Comparison of ENCODE assay signal across 22 mouse cellular contexts in genomic region chr17:29997726-29998125, GRCm38 (mm10). TPM values are rescaled to one million over a fixed set of nuclear protein-coding genes. Genes with fewer than 3 reads are reported as not detected.
DNase-seq lines count a peak whose midpoint lies in the region; ATAC-seq lines count a peak whose summit lies in the region.
"Had no signal": no experiment of that assay in that cellular context is flagged by ENCODE, and none has a peak within 500 bp of the region (broad histone marks: within the 10 kb centered on the region; RNA-seq: fewer than 3 reads in every experiment).

No protein-coding gene starts in this region.

- no peaks in the 10 kb centered on the region for H3K9me3 ChIP-seq in kidney, embryonic 14.5 days (ENCODE audit: control insufficient read depth, low read length)
- H3K9me3 ChIP-seq: embryonic facial prominence, embryonic 13.5 days; G1E; heart, embryonic 15.5 days; hindbrain, embryonic 13.5 days; kidney, embryonic 15.5 days had no signal

- 78% methylated on average over 7 of the region's 7 CpGs for WGBS in kidney, embryonic 14.5 days

- no peaks in the 10 kb centered on the region for H3K27me3 ChIP-seq in kidney, embryonic 14.5 days (ENCODE audit: control insufficient read depth, insufficient read depth, low read length)
- H3K27me3 ChIP-seq: embryonic facial prominence, embryonic 13.5 days; heart, embryonic 15.5 days; hindbrain, embryonic 13.5 days; kidney, embryonic 15.5 days had no signal

- peak; percentile 21 to 40 for DNase-seq in cerebellum, adult 18-20 months
- no peak for DNase-seq in cerebellum, adult 11 months
- DNase-seq in cerebellum, postnatal 10 days, result peak; percentile 42 to 52
- peak; percentile 12 for DNase-seq in gastrocnemius, postnatal 25 days
- no peak for DNase-seq in gastrocnemius, postnatal 10 days
- DNase-seq in right cerebral cortex, postnatal 36 days (ENCODE audit: low spot score in 2 of 2), result no peak
- DNase-seq: adrenal gland, postnatal 10 days; B cell, adult 2 months; heart, adult 2 months; heart, postnatal 14 days; kidney, adult 11 months had no signal

- no peaks in the 10 kb centered on the region for H3K36me3 ChIP-seq in kidney, embryonic 14.5 days (ENCODE audit: control insufficient read depth, insufficient read depth, low read length)
- H3K36me3 ChIP-seq: embryonic facial prominence, embryonic 13.5 days; G1E; heart, embryonic 15.5 days; hindbrain, embryonic 13.5 days; kidney, embryonic 15.5 days had no signal

- H3K4me2 ChIP-seq in kidney, embryonic 14.5 days (replicated peaks; ENCODE audit: low read depth, low read length), result no peak overlapping the region
- H3K4me2 ChIP-seq: embryonic facial prominence, embryonic 13.5 days; heart, embryonic 11.5 days; heart, embryonic 15.5 days; hindbrain, embryonic 13.5 days; kidney, embryonic 15.5 days had no signal

- no peak overlapping the region for H3K9ac ChIP-seq in kidney, embryonic 14.5 days (ENCODE audit: low read depth, low read length)
- H3K9ac ChIP-seq: embryonic facial prominence, embryonic 13.5 days; heart, embryonic 15.5 days; hindbrain, embryonic 13.5 days; kidney, embryonic 15.5 days had no signal

- ATAC-seq in cerebellum, adult (ENCODE audit: insufficient number of reproducible peaks, low FRiP score, low TSS enrichment), result no peak
- no peak for ATAC-seq in kidney, embryonic 14.5 days (ENCODE audit: low FRiP score, low TSS enrichment)
- ATAC-seq: CD4-positive, CD25-positive, alpha-beta regulatory T cell, adult 4 months; forebrain, embryonic 16.5 days; hindbrain, postnatal 0 days had no signal

- no peak overlapping the region for H3K27ac ChIP-seq in kidney, embryonic 14.5 days (ENCODE audit: low read depth, low read length)
- H3K27ac ChIP-seq: embryonic facial prominence, embryonic 13.5 days; heart, adult 2 months; heart, embryonic 15.5 days; hindbrain, embryonic 13.5 days; hindbrain, postnatal 0 days; kidney, embryonic 15.5 days had no signal

- H3K4me3 ChIP-seq in kidney, embryonic 14.5 days (ENCODE audit: low read length), result no peak overlapping the region
- H3K4me3 ChIP-seq: embryonic facial prominence, embryonic 13.5 days; heart, adult 2 months; heart, embryonic 15.5 days; hindbrain, embryonic 13.5 days; kidney, embryonic 15.5 days had no signal

- no peaks in the 10 kb centered on the region for H3K4me1 ChIP-seq in kidney, embryonic 14.5 days (ENCODE audit: control insufficient read depth, insufficient read depth, low read length)
- H3K4me1 ChIP-seq: embryonic facial prominence, embryonic 13.5 days; heart, embryonic 15.5 days; kidney, embryonic 15.5 days had no signal

RNA-seq across cellular contexts. Expression of gene Zfand3, which starts 6.8 kb away (rescaled TPM):
- 100 to 1,000 TPM; 138 to 143 TPM for total RNA-seq in gastrocnemius, postnatal 25 days (2021)
- total RNA-seq in gastrocnemius, postnatal 10 days (2021), result 100 to 1,000 TPM; 111 to 119 TPM
- 49.1 and 51.6 TPM in 2 replicates for polyA plus RNA-seq in kidney, embryonic 14.5 days (2014; fragmentation: Nextera tagmentation; extraction: Ambion mirVana)

RNA-seq across cellular contexts. Expression of gene Mdga1, which starts 27.8 kb away (rescaled TPM):
- 10 to 100 TPM; 45.0 to 47.1 TPM for total RNA-seq in gastrocnemius, postnatal 25 days (2021)
- total RNA-seq in gastrocnemius, postnatal 10 days (2021), result 10 to 100 TPM; 62.3 to 71.8 TPM
- 1.0 and 1.6 TPM in 2 replicates for polyA plus RNA-seq in kidney, embryonic 14.5 days (2014; fragmentation: Nextera tagmentation; extraction: Ambion mirVana)
- polyA plus RNA-seq: CD4-positive, CD25-positive, alpha-beta regulatory T cell, adult 4 months had no signal

Comparison
In these comparisons a context has a peak if more than half of its experiments do, and no peak if none do; other contexts are left out.
1. DNase-seq: peak in cerebellum, adult 18-20 months (2 of 2), cerebellum, postnatal 10 days (2 of 2) and gastrocnemius, postnatal 25 days (single experiment); none in cerebellum, adult 11 months (single experiment), gastrocnemius, postnatal 10 days (single experiment) and right cerebral cortex, postnatal 36 days (0 of 2).